Mouse (Mus musculus) stomach, postnatal 0 days (tissue): ENCODE data around the gene Cdk13. TPM values are rescaled to one million over a fixed set of nuclear protein-coding genes. Genes with fewer than 3 reads are reported as not detected.

Experiments
- ATAC-seq: fragments of 200-750 bp; cut with Nextera tagmentation; 2 replicates; pipeline ENCODE4 v1.8.0; 2017; ENCODE audit not compliant: low FRiP score, low TSS enrichment
- DNase-seq: peaks from one replicate; pipeline ENCODE4 v3.0.0-alpha.2; 2016; ENCODE audit warnings: low spot score
- H3K27ac ChIP-seq: fragments of 300-500 bp; sonication (generic); replicated peaks from 2 replicates; pipeline ENCODE4 v1.5.1; 2014; ENCODE audit warnings: mild to moderate bottlenecking, control low read depth
- H3K27me3 ChIP-seq: fragments of 300-500 bp; sonication (generic); 2 replicates; pipeline ENCODE4 v1.6.1; 2014; ENCODE audit warnings: low read length; ENCODE audit not compliant: control insufficient read depth, insufficient read depth
- H3K36me3 ChIP-seq: fragments of 300-500 bp; sonication (generic); 2 replicates; pipeline ENCODE4 v1.6.1; 2014; ENCODE audit warnings: low read length, mixed read lengths; ENCODE audit not compliant: control insufficient read depth, insufficient read depth
- H3K4me1 ChIP-seq: fragments of 300-500 bp; sonication (generic); replicated peaks from 2 replicates; pipeline ENCODE4 v1.6.1; 2014; ENCODE audit warnings: antibody characterized with exemption; ENCODE audit not compliant: control insufficient read depth, insufficient read depth
- H3K4me2 ChIP-seq: fragments of 300-500 bp; sonication (generic); replicated peaks from 2 replicates; pipeline ENCODE4 v1.6.1; 2014; ENCODE audit warnings: low read depth, mild to moderate bottlenecking, control low read depth, moderate library complexity
- H3K4me3 ChIP-seq: fragments of 300-500 bp; sonication (generic); 2 replicates; pipeline ENCODE4 v1.5.1; 2014; ENCODE audit warnings: low read depth, low read length, control low read depth
- H3K9ac ChIP-seq: fragments of 300-500 bp; sonication (generic); 2 replicates; pipeline ENCODE4 v1.6.1; 2014; ENCODE audit warnings: mild to moderate bottlenecking, low read length, control low read depth, mixed read lengths
- H3K9me3 ChIP-seq: fragments of 300-500 bp; sonication (generic); 2 replicates; pipeline ENCODE4 v1.6.1; 2016; ENCODE audit warnings: low read length; ENCODE audit not compliant: control insufficient read depth
- CTCF ChIP-seq: IDR thresholded peaks from 2 replicates; pipeline ENCODE4 v1.5.1; 2016; ENCODE audit warnings: antibody characterized with exemption, low read depth, mild to moderate bottlenecking, moderate library complexity
- EP300 ChIP-seq: optimal IDR thresholded peaks from 2 replicates; pipeline ENCODE3; 2016; ENCODE audit warnings: antibody characterized with exemption
- WGBS: fragments of 180-500 bp; shearing (Covaris S2); extraction: QIAGEN DNeasy Blood & Tissue Kit; methylation state at CpG from one replicate; pipeline ENCODE4 v1.1.7; 2014; 5-methylcytosine and 5-hydroxymethylcytosine counted together
- polyA plus RNA-seq: library from polyadenylated mRNA; unstranded; fragments of >200 nt; fragmentation: Nextera tagmentation; extraction: Ambion mirVana; gene quantifications from 2 replicates; pipeline ENCODE4 v1.2.1, GENCODE M21; 2015

Cdk13 gene
- polyA plus RNA-seq, 1 experiment from 2014 or later = 8.6 TPM

GRCm38 (mm10) chr13:17836808-17837207 lies 31.9 kb upstream of the Cdk13 start:
- DNase-seq (no peak), ATAC-seq (no peak)
- 75% methylated on average over 7 of the region's 7 CpGs for WGBS
- H3K9me3 ChIP-seq = no peaks in the 10 kb centered on the region
- no peak overlapping the region for H3K9ac ChIP-seq
- no peaks in the 10 kb centered on the region for H3K4me1 ChIP-seq
- H3K27ac ChIP-seq = no peak overlapping the region
- no peaks in the 10 kb centered on the region for H3K36me3 ChIP-seq
- no peak overlapping the region for H3K4me2 ChIP-seq
- TF ChIP-seq CTCF (no peak), EP300 (no peak)
- no peak overlapping the region for H3K4me3 ChIP-seq
- no peaks in the 10 kb centered on the region for H3K27me3 ChIP-seq

GRCm38 (mm10) chr13:17832940-17833339 lies 28.0 kb upstream of the Cdk13 start:
- Histone ChIP-seq H3K9me3 (no peaks in the 10 kb centered on the region), H3K4me2 (no peak overlapping the region), H3K4me1 (no peaks in the 10 kb centered on the region), H3K27me3 (no peaks in the 10 kb centered on the region), H3K27ac (no peak overlapping the region), H3K36me3 (no peaks in the 10 kb centered on the region), H3K4me3 (no peak overlapping the region), H3K9ac (no peak overlapping the region)
- no peak for ATAC-seq
- WGBS = 60% methylated on average over 3 of the region's 3 CpGs
- no peak for DNase-seq
- TF ChIP-seq EP300 = no peak
- TF ChIP-seq CTCF = no peak

GRCm38 (mm10) chr13:17817226-17817625 lies 12.3 kb upstream of the Cdk13 start:
- no peaks in the 10 kb centered on the region for H3K36me3 ChIP-seq
- H3K4me3 ChIP-seq = no peak overlapping the region
- no peaks in the 10 kb centered on the region for H3K9me3 ChIP-seq
- TF ChIP-seq CTCF (no peak), EP300 (no peak)
- ATAC-seq (no peak), DNase-seq (no peak)
- WGBS = 87% methylated on average over 2 of the region's 2 CpGs
- no peaks in the 10 kb centered on the region for H3K4me1 ChIP-seq
- H3K27ac ChIP-seq = no peak overlapping the region
- H3K4me2 ChIP-seq = no peak overlapping the region
- no peak overlapping the region for H3K9ac ChIP-seq
- no peaks in the 10 kb centered on the region for H3K27me3 ChIP-seq

- DNase-seq (no peak), ATAC-seq (no peak)
- WGBS = under 1% methylated on average over 14 of the region's 14 CpGs
Measured at GRCm38 (mm10) chr13:17805614-17805975, 698 bp upstream of the Cdk13 start.

GRCm38 (mm10) chr13:17804058-17804841 lies 647 bp downstream of the Cdk13 start:
- Histone ChIP-seq H3K9me3 (no peaks in the 10 kb centered on the region), H3K4me1 (no peaks in the 10 kb centered on the region), H3K9ac (peak overlapping the region; percentile 96), H3K36me3 (no peaks in the 10 kb centered on the region), H3K27me3 (no peaks in the 10 kb centered on the region), H3K4me2 (peak overlapping the region; percentile 91), H3K4me3 (peak overlapping the region; percentile 99), H3K27ac (peak overlapping the region; percentile 99)
- under 1% methylated on average over 91 of the region's 105 CpGs for WGBS
- no peak for TF ChIP-seq EP300
- TF ChIP-seq CTCF = no peak
- ATAC-seq = peak; percentile 19
- peak; percentile 62 for DNase-seq

More at GRCm38 (mm10) chr13:17805614-17805975, 698 bp upstream of the Cdk13 start:
- no peaks in the 10 kb centered on the region for H3K4me1 ChIP-seq
- peak overlapping the region; percentile 99 for H3K4me3 ChIP-seq
- H3K4me2 ChIP-seq = peak overlapping the region; percentile 53
- H3K27ac ChIP-seq = peak overlapping the region; percentile 99
- H3K36me3 ChIP-seq = no peaks in the 10 kb centered on the region
- TF ChIP-seq CTCF = no peak
- no peak for TF ChIP-seq EP300
- H3K27me3 ChIP-seq = no peaks in the 10 kb centered on the region
- H3K9me3 ChIP-seq = no peaks in the 10 kb centered on the region
- H3K9ac ChIP-seq = peak overlapping the region; percentile 75

GRCm38 (mm10) chr13:17803331-17804057 lies 1.4 kb downstream of the Cdk13 start:
- Histone ChIP-seq H3K27me3 (no peaks in the 10 kb centered on the region), H3K4me3 (peak overlapping the region; percentile 99), H3K9me3 (no peaks in the 10 kb centered on the region), H3K4me2 (peak overlapping the region; percentile 91), H3K4me1 (no peaks in the 10 kb centered on the region), H3K36me3 (no peaks in the 10 kb centered on the region), H3K9ac (peak overlapping the region; percentile 96), H3K27ac (peak overlapping the region; percentile 99)
- peak; percentile 77 for TF ChIP-seq CTCF
- TF ChIP-seq EP300 = no peak
- under 1% methylated on average over 77 of the region's 85 CpGs for WGBS
- ATAC-seq (peak; percentile 55), DNase-seq (peak; percentile 88)
